Mouse (Mus musculus) ES-CJ7 (cell line): ENCODE data around the gene Olfr1346.
"Not testable (repeated sequence)": the region's sequence is repeated elsewhere in the genome, so short reads cannot be mapped to it uniquely, and the experiment has no call there.

Experiments used
- DNase-seq: peaks from one replicate; pipeline ENCODE4 v3.0.0; 2011; ENCODE audit warnings: low read depth, low spot score

Olfr1346 gene

GRCm38 (mm10) chr7:6466951-6467350 lies at the start of gene Olfr1346:
TSS of gene Olfr1346 (plus strand) at chr7:6467101.
- no peak for DNase-seq

DNA sequence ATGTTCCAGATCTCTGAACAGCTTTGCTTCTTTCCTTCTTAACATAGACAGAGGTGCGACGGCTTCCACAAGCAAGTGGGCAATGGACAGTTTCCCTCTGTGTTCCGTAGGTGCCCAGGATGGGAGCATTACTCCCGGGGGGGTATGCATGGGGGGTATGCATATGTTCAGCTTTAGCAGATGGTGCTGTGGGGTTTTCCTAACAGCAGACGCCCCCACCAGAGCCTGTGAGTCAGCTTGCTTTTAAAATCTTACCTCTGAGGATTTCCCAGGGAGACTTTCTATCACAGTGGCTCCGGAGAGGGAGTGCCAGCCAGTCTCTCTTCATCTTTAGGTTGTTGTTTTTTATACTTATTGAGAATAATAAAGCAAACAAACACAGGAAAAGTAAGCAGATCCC lies 47.0 kb upstream of the Olfr1346 start:
- no peak for DNase-seq

GRCm38 (mm10) chr7:6429381-6429780 lies 37.5 kb upstream of the Olfr1346 start:
- DNase-seq, result peak; percentile 31

DNA sequence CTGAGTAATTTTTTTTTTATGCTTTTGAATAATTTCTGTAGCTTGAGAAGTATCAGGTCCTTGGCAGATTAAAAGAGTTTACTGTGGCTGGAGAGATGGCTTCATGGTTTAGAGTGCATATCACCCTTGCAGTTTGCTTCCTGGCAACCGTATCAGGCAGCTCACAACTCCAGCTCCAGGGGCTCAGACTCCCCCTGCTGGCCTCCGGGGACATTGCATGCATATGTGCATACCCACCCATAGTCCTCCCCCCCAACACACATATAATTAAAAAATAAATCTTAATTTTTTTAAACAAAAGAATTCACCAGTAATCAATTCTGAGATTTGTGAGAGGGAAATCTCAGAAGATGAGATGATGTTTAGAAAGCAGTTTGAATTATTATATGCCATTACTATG lies 36.6 kb upstream of the Olfr1346 start:
- DNase-seq, result peak; percentile 47

DNA sequence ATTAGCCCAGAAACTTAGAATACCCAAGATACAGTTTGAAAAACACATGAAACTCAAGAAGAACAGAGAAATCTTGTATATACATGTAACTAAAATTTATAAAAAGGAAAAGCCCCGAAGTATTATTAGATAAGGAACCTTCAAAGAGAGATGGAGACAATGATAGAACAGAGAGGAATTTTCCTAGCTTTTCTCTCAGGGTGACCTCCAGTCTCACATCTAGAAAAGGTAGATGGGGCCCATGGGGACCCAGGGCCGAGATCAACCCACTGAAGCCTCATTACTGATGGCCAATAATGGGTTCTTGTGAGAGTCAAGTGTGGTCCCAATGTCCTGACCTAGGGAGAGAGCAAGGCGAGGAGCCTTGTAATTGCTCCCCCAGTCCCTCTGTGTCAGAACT lies 28.5 kb upstream of the Olfr1346 start, which contains the start of gene Olfr1344:
Gene Olfr1344 (plus strand): TSS at position 301 of the 400 bp plus-strand sequence.
- DNase-seq, result no peak

DNA sequence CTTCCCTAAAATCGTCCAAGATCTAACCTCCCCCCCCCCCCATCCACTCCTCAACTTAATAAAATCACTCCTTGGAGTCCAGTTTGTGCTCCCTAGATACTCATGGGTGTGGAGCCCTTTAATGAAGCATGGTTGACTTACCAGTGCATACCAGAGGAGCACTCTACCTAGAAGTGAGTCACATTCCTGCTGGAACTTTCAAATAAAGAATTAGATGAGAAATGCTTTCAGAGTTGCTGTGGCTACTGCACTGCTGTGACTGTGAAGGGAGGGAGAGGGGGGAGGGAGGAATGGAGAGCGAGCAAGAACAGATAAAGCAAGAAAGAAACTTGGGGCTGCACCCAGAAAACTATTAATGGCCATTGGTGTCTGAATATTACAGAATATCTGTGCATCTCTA lies 25.7 kb upstream of the Olfr1346 start:
- DNase-seq, result no peak

- no peak for DNase-seq
Observed at GRCm38 (mm10) chr7:6447771-6448170, 19.1 kb upstream of the Olfr1346 start.

- no peak for DNase-seq
Observed at GRCm38 (mm10) chr7:6455868-6456267, 11.0 kb upstream of the Olfr1346 start, which contains the start of gene Olfr1336. TSS of gene Olfr1336 (plus strand) at chr7:6456168.

DNA sequence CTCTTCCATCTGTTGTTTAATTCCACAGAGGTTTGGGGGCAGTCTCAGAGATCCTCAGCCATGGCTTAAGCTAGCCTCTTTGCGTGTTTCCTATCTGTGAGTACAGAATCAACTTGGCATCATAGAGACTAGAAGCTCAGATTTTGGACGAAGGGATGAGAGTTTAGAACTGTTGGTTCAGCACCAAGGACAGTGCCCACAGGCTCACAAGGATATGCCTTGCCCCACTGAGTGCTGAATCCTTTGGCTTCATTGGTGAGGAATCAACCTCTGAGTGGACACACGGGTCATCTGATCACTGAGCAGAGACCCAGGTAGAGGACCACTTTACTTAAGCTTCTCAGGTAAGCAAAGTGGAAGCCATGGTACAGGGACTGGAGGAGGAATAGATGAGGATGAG lies 10.5 kb upstream of the Olfr1346 start:
- DNase-seq, result peak; percentile 40

GRCm38 (mm10) chr7:6477633-6478032 lies 10.7 kb downstream of the Olfr1346 start:
- DNase-seq, result not testable (repeated sequence)

GRCm38 (mm10) chr7:6486841-6487240 lies 19.9 kb downstream of the Olfr1346 start, which contains the start of gene Olfr5:
TSS of gene Olfr5 (minus strand) at chr7:6486941.
- DNase-seq, result no peak

DNA sequence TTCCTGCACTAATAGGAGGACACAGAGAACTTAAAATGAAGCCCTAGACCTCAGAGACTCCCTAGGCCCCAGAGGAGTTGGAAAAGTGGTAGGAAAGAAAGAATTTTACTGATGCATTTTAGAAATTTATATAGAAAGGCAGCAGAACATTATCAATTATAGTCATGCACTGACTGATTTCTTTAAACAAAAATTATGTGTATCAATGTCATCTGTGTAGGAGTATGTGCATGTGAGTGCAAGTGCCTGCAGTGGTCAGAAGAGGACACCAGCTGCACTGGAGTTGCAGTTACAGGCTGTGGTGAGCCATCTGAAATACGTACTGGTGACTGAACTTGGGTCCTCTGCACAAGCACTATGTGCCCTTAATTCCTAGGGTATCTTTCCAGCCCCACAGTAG lies 32.8 kb downstream of the Olfr1346 start, which contains the start of gene Olfr1347:
Gene Olfr1347 (minus strand): TSS at position 101 of the 400 bp plus-strand sequence.
- no peak for DNase-seq

DNA sequence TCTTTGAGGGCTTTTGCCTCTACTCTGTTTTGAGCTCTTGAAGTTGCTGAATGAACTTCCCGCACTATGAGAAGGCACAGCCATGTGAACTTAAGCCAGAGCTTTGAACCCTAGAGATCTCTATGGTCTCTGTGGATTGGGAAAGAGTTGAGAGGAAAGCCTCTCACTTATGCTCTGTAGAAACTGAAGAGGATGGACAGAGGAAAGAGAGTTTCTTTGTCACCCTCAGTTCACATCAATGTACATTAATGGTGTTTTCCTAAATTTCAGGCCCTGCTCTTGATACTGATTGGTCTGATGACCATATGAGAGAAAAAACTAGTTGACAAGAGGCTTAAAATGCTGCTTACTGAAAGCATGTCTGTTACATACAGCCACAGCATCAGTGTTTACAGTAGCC lies 41.7 kb downstream of the Olfr1346 start, which contains the start of gene Olfr1348:
Gene Olfr1348 (minus strand): TSS at position 101 of the 400 bp plus-strand sequence.
- no peak for DNase-seq

GRCm38 (mm10) chr7:6521666-6522065 lies 54.8 kb downstream of the Olfr1346 start:
- no peak for DNase-seq

- DNase-seq, result no peak
Observed at GRCm38 (mm10) chr7:6522850-6523249, 55.9 kb downstream of the Olfr1346 start, which contains the start of gene Olfr1349. TSS of gene Olfr1349 (minus strand) at chr7:6522950.

GRCm38 (mm10) chr7:6525001-6525400 lies 58.1 kb downstream of the Olfr1346 start:
- peak; percentile 68 for DNase-seq

- DNase-seq, result peak; percentile 49
Observed at GRCm38 (mm10) chr7:6526141-6526540, 59.2 kb downstream of the Olfr1346 start.
